Mouse (Mus musculus): ENCODE measurements around the gene Ccdc88a. TPM values are rescaled to one million over a fixed set of nuclear protein-coding genes. Genes with fewer than 3 reads are reported as not detected.

Gene Ccdc88a
- polyA plus RNA-seq, 1 experiment = 16.1 TPM

GRCm38 (mm10) chr11:29448741-29449140, 75.3 kb downstream of the Ccdc88a start:
- Histone ChIP-seq H3K27ac (ENCODE audit: control insufficient read depth, insufficient read depth, low read depth, low read length) (no peak overlapping the region), H3K4me3 (ENCODE audit: control insufficient read depth, low read depth, low read length) (no peak overlapping the region), H3K36me3 (ENCODE audit: control insufficient read depth, insufficient read depth, low read length) (no peaks in the 10 kb centered on the region), H3K4me1 (ENCODE audit: control insufficient read depth, insufficient read depth, low read length) (no peaks in the 10 kb centered on the region), H3K27me3 (ENCODE audit: control insufficient read depth, insufficient read depth, low read length) (no peaks in the 10 kb centered on the region)
- TF ChIP-seq POLR2A (IDR thresholded peaks at IDR 0.05; ENCODE audit: control insufficient read depth, low read depth, low read length) = no peak

- Histone ChIP-seq H3K27me3 (ENCODE audit: control insufficient read depth, insufficient read depth, low read length) (no peaks in the 10 kb centered on the region), H3K36me3 (ENCODE audit: control insufficient read depth, insufficient read depth, low read length) (no peaks in the 10 kb centered on the region), H3K4me3 (ENCODE audit: control insufficient read depth, low read depth, low read length) (no peak overlapping the region), H3K27ac (ENCODE audit: control insufficient read depth, insufficient read depth, low read depth, low read length) (no peak overlapping the region), H3K4me1 (ENCODE audit: control insufficient read depth, insufficient read depth, low read length) (no peaks in the 10 kb centered on the region)
- TF ChIP-seq POLR2A (IDR thresholded peaks at IDR 0.05; ENCODE audit: control insufficient read depth, low read depth, low read length) (no peak), CTCF (IDR thresholded peaks at IDR 0.05; ENCODE audit: control insufficient read depth, insufficient read depth, insufficient replicate concordance, low read depth, low read length) (no peak)
Observed at GRCm38 (mm10) chr11:29474676-29475075, 101.2 kb downstream of the Ccdc88a start.

GRCm38 (mm10) chr11:29493135-29493534, 119.7 kb downstream of the Ccdc88a start:
- H3K36me3 ChIP-seq (ENCODE audit: control insufficient read depth, insufficient read depth, low read length) = no peaks in the 10 kb centered on the region; the same call in 1 of the 2 replicates
- no peak overlapping the region for H3K4me3 ChIP-seq (ENCODE audit: control insufficient read depth, low read depth, low read length)
- TF ChIP-seq POLR2A (IDR thresholded peaks at IDR 0.05; ENCODE audit: control insufficient read depth, low read depth, low read length) (no peak), CTCF (IDR thresholded peaks at IDR 0.05; ENCODE audit: control insufficient read depth, insufficient read depth, insufficient replicate concordance, low read depth, low read length) (no peak)
- H3K27ac ChIP-seq (ENCODE audit: control insufficient read depth, insufficient read depth, low read depth, low read length) = no peak overlapping the region
- no peaks in the 10 kb centered on the region for H3K4me1 ChIP-seq (ENCODE audit: control insufficient read depth, insufficient read depth, low read length)
- H3K27me3 ChIP-seq (ENCODE audit: control insufficient read depth, insufficient read depth, low read length) = no peaks in the 10 kb centered on the region

GRCm38 (mm10) chr11:29496962-29497361, 123.5 kb downstream of the Ccdc88a start:
- TF ChIP-seq POLR2A (IDR thresholded peaks at IDR 0.05; ENCODE audit: control insufficient read depth, low read depth, low read length) (no peak), CTCF (IDR thresholded peaks at IDR 0.05; ENCODE audit: control insufficient read depth, insufficient read depth, insufficient replicate concordance, low read depth, low read length) (no peak)
- H3K36me3 ChIP-seq (ENCODE audit: control insufficient read depth, insufficient read depth, low read length) = no peaks in the 10 kb centered on the region; the same call in 1 of the 2 replicates

GRCm38 (mm10) chr11:29503948-29504893, 130.8 kb downstream of the Ccdc88a start:
- TF ChIP-seq POLR2A (IDR thresholded peaks at IDR 0.05; ENCODE audit: control insufficient read depth, low read depth, low read length) = no peak
- no peak for TF ChIP-seq CTCF (IDR thresholded peaks at IDR 0.05; ENCODE audit: control insufficient read depth, insufficient read depth, insufficient replicate concordance, low read depth, low read length)
- Histone ChIP-seq H3K4me3 (ENCODE audit: control insufficient read depth, low read depth, low read length) (no peak overlapping the region), H3K27me3 (ENCODE audit: control insufficient read depth, insufficient read depth, low read length) (no peaks in the 10 kb centered on the region), H3K4me1 (ENCODE audit: control insufficient read depth, insufficient read depth, low read length) (no peaks in the 10 kb centered on the region), H3K36me3 (ENCODE audit: control insufficient read depth, insufficient read depth, low read length) (no peaks in the 10 kb centered on the region; the same call in 1 of the 2 replicates), H3K27ac (ENCODE audit: control insufficient read depth, insufficient read depth, low read depth, low read length) (no peak overlapping the region)

More at GRCm38 (mm10) chr11:29496962-29497361, 123.5 kb downstream of the Ccdc88a start:
- H3K4me3 ChIP-seq (ENCODE audit: control insufficient read depth, low read depth, low read length) = no peak overlapping the region
- H3K27me3 ChIP-seq (ENCODE audit: control insufficient read depth, insufficient read depth, low read length) = no peaks in the 10 kb centered on the region
- H3K4me1 ChIP-seq (ENCODE audit: control insufficient read depth, insufficient read depth, low read length) = no peaks in the 10 kb centered on the region
- no peak overlapping the region for H3K27ac ChIP-seq (ENCODE audit: control insufficient read depth, insufficient read depth, low read depth, low read length)

GRCm38 (mm10) chr11:29504899-29505625, 131.6 kb downstream of the Ccdc88a start:
- Histone ChIP-seq H3K27me3 (ENCODE audit: control insufficient read depth, insufficient read depth, low read length) (no peaks in the 10 kb centered on the region), H3K27ac (ENCODE audit: control insufficient read depth, insufficient read depth, low read depth, low read length) (no peak overlapping the region), H3K4me1 (ENCODE audit: control insufficient read depth, insufficient read depth, low read length) (no peaks in the 10 kb centered on the region), H3K36me3 (ENCODE audit: control insufficient read depth, insufficient read depth, low read length) (no peaks in the 10 kb centered on the region; the same call in 1 of the 2 replicates), H3K4me3 (ENCODE audit: control insufficient read depth, low read depth, low read length) (no peak overlapping the region)
- TF ChIP-seq CTCF (IDR thresholded peaks at IDR 0.05; ENCODE audit: control insufficient read depth, insufficient read depth, insufficient replicate concordance, low read depth, low read length) (no peak), POLR2A (IDR thresholded peaks at IDR 0.05; ENCODE audit: control insufficient read depth, low read depth, low read length) (no peak)

- H3K36me3 ChIP-seq (ENCODE audit: control insufficient read depth, insufficient read depth, low read length) = no peaks in the 10 kb centered on the region
Observed at GRCm38 (mm10) chr11:29509421-29509820, 136.0 kb downstream of the Ccdc88a start.

More at GRCm38 (mm10) chr11:29509421-29509820, 136.0 kb downstream of the Ccdc88a start:
- H3K4me3 ChIP-seq (ENCODE audit: control insufficient read depth, low read depth, low read length) = no peak overlapping the region
- TF ChIP-seq POLR2A (IDR thresholded peaks at IDR 0.05; ENCODE audit: control insufficient read depth, low read depth, low read length) = no peak
- TF ChIP-seq CTCF (IDR thresholded peaks at IDR 0.05; ENCODE audit: control insufficient read depth, insufficient read depth, insufficient replicate concordance, low read depth, low read length) = no peak
- no peaks in the 10 kb centered on the region for H3K27me3 ChIP-seq (ENCODE audit: control insufficient read depth, insufficient read depth, low read length)
- H3K27ac ChIP-seq (ENCODE audit: control insufficient read depth, insufficient read depth, low read depth, low read length) = no peak overlapping the region
- no peaks in the 10 kb centered on the region for H3K4me1 ChIP-seq (ENCODE audit: control insufficient read depth, insufficient read depth, low read length)
